Mouse (Mus musculus): ENCODE results near the gene Ankra2. TPM values are rescaled to one million over a fixed set of nuclear protein-coding genes. Genes with fewer than 3 reads are reported as not detected.
A peak's percentile ranks its signal among the peaks of the same experiment; 100 is the strongest.

The Ankra2 gene
- polyA plus RNA-seq, 1 experiment from 2014 or later: 41.9 TPM

- no peaks in the 10 kb centered on the region for H3K9me3 ChIP-seq (ENCODE audit: control insufficient read depth, low read length)
- H3K27me3 ChIP-seq (ENCODE audit: control insufficient read depth, insufficient read depth, low read length): no peaks in the 10 kb centered on the region
- DNase-seq (ENCODE audit: low spot score, missing footprints) (peak; percentile 69), ATAC-seq (ENCODE audit: low FRiP score) (no peak)
- no peaks in the 10 kb centered on the region for H3K4me1 ChIP-seq (ENCODE audit: control insufficient read depth, insufficient read depth, low read length)
- H3K27ac ChIP-seq (ENCODE audit: low read depth, low read length): no peak within 1 kb of the TSS
- WGBS: 80% methylated on average over 5 of the region's 5 CpGs
- H3K9ac ChIP-seq (ENCODE audit: low read length): no peak within 1 kb of the TSS
- H3K4me2 ChIP-seq: no peak within 1 kb of the TSS
- no peaks in the 10 kb centered on the region for H3K36me3 ChIP-seq (ENCODE audit: control insufficient read depth, insufficient read depth, low read length)
- H3K4me3 ChIP-seq (ENCODE audit: low read depth, low read length): no peak within 1 kb of the TSS
Measured at GRCm38 (mm10) chr13:98279686-98280085, 16.8 kb downstream of the Ankra2 start, which contains the start of gene Gm21976. Gene Gm21976, plus strand, starts transcription at chr13:98279887.

GRCm38 (mm10) chr13:98280990-98281650 lies 18.2 kb downstream of the Ankra2 start:
- no peak for ATAC-seq (ENCODE audit: low FRiP score)
- DNase-seq (ENCODE audit: low spot score, missing footprints): peak; percentile 10
- Histone ChIP-seq H3K27me3 (ENCODE audit: control insufficient read depth, insufficient read depth, low read length) (no peaks in the 10 kb centered on the region), H3K4me1 (ENCODE audit: control insufficient read depth, insufficient read depth, low read length) (no peaks in the 10 kb centered on the region), H3K36me3 (ENCODE audit: control insufficient read depth, insufficient read depth, low read length) (no peaks in the 10 kb centered on the region), H3K9me3 (ENCODE audit: control insufficient read depth, low read length) (no peaks in the 10 kb centered on the region), H3K4me3 (ENCODE audit: low read depth, low read length) (no peak overlapping the region), H3K4me2 (no peak overlapping the region), H3K9ac (ENCODE audit: low read length) (no peak overlapping the region), H3K27ac (ENCODE audit: low read depth, low read length) (no peak overlapping the region)
- 79% methylated on average over 12 of the region's 12 CpGs for WGBS

DNA sequence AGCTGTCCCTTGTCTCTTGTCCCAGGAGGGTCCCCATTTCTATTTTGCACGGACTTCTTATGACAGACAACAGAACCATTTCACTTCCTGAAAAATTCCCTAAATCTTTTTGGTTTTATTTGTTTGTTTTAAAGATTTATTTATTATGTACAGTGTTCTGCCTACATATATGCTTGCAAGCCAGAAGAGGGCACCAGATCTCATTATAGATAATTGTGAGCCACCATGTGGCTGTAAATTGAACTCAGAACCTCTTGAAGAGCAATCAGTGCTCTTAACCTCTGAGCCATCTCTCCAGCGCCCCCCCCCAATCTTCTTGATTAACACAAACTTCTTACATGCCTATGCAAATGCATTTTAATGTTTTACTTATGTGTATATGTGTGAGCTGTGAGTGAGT lies 27.8 kb downstream of the Ankra2 start:
- no peaks in the 10 kb centered on the region for H3K27me3 ChIP-seq (ENCODE audit: control insufficient read depth, insufficient read depth, low read length)
- H3K4me3 ChIP-seq (ENCODE audit: low read depth, low read length): no peak overlapping the region
- no peaks in the 10 kb centered on the region for H3K9me3 ChIP-seq (ENCODE audit: control insufficient read depth, low read length)
- H3K36me3 ChIP-seq (ENCODE audit: control insufficient read depth, insufficient read depth, low read length): no peaks in the 10 kb centered on the region
- H3K4me1 ChIP-seq (ENCODE audit: control insufficient read depth, insufficient read depth, low read length): no peaks in the 10 kb centered on the region
- 41% methylated on average over 2 of the region's 2 CpGs for WGBS
- DNase-seq (ENCODE audit: low spot score, missing footprints) (no peak), ATAC-seq (ENCODE audit: low FRiP score) (no peak)
- no peak overlapping the region for H3K27ac ChIP-seq (ENCODE audit: low read depth, low read length)
- H3K4me2 ChIP-seq: no peak overlapping the region
- no peak overlapping the region for H3K9ac ChIP-seq (ENCODE audit: low read length)

GRCm38 (mm10) chr13:98291712-98292111 lies 28.8 kb downstream of the Ankra2 start:
- DNase-seq (ENCODE audit: low spot score, missing footprints) (no peak), ATAC-seq (ENCODE audit: low FRiP score) (no peak)
- no peak overlapping the region for H3K4me3 ChIP-seq (ENCODE audit: low read depth, low read length)
- no peak overlapping the region for H3K9ac ChIP-seq (ENCODE audit: low read length)
- no peaks in the 10 kb centered on the region for H3K9me3 ChIP-seq (ENCODE audit: control insufficient read depth, low read length)
- no peaks in the 10 kb centered on the region for H3K4me1 ChIP-seq (ENCODE audit: control insufficient read depth, insufficient read depth, low read length)
- 78% methylated on average over 8 of the region's 8 CpGs for WGBS
- no peaks in the 10 kb centered on the region for H3K27me3 ChIP-seq (ENCODE audit: control insufficient read depth, insufficient read depth, low read length)
- H3K27ac ChIP-seq (ENCODE audit: low read depth, low read length): no peak overlapping the region
- H3K4me2 ChIP-seq: no peak overlapping the region
- no peaks in the 10 kb centered on the region for H3K36me3 ChIP-seq (ENCODE audit: control insufficient read depth, insufficient read depth, low read length)

DNA sequence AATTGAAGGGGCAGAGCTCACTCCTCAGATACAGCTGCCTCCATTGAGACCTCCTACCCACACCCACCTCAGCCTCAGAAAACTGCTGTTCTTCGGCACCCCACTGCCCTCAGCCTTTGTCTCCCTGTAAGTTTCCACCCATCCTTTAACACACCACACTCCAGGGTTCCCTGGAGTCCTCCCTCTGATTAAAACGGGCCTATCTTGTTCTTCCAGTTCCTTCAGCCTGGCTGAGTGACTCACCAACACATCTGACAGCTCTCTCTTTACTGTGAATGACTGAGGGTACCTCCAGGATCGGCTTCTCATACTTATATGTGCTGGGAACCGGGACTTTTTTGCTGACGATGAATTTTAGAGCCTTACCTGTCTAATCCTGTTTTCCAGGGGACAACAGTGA lies 33.2 kb downstream of the Ankra2 start:
- Histone ChIP-seq H3K9me3 (ENCODE audit: control insufficient read depth, low read length) (no peaks in the 10 kb centered on the region), H3K36me3 (ENCODE audit: control insufficient read depth, insufficient read depth, low read length) (no peaks in the 10 kb centered on the region), H3K4me3 (ENCODE audit: low read depth, low read length) (no peak overlapping the region), H3K4me2 (no peak overlapping the region), H3K27ac (ENCODE audit: low read depth, low read length) (no peak overlapping the region), H3K27me3 (ENCODE audit: control insufficient read depth, insufficient read depth, low read length) (no peaks in the 10 kb centered on the region), H3K9ac (ENCODE audit: low read length) (no peak overlapping the region), H3K4me1 (ENCODE audit: control insufficient read depth, insufficient read depth, low read length) (no peaks in the 10 kb centered on the region)
- ATAC-seq (ENCODE audit: low FRiP score) (no peak), DNase-seq (ENCODE audit: low spot score, missing footprints) (peak; percentile 19)
- 51% methylated on average over 5 of the region's 5 CpGs for WGBS

GRCm38 (mm10) chr13:98297883-98298482 lies 35.1 kb downstream of the Ankra2 start:
- Histone ChIP-seq H3K27ac (ENCODE audit: low read depth, low read length) (no peak overlapping the region), H3K36me3 (ENCODE audit: control insufficient read depth, insufficient read depth, low read length) (no peaks in the 10 kb centered on the region), H3K4me3 (ENCODE audit: low read depth, low read length) (no peak overlapping the region), H3K27me3 (ENCODE audit: control insufficient read depth, insufficient read depth, low read length) (no peaks in the 10 kb centered on the region), H3K9ac (ENCODE audit: low read length) (no peak overlapping the region), H3K4me2 (no peak overlapping the region), H3K9me3 (ENCODE audit: control insufficient read depth, low read length) (no peaks in the 10 kb centered on the region), H3K4me1 (ENCODE audit: control insufficient read depth, insufficient read depth, low read length) (no peaks in the 10 kb centered on the region)
- DNase-seq (ENCODE audit: low spot score, missing footprints) (peak; percentile 82), ATAC-seq (ENCODE audit: low FRiP score) (no peak)
- 91% methylated on average over 6 of the region's 6 CpGs for WGBS

DNA sequence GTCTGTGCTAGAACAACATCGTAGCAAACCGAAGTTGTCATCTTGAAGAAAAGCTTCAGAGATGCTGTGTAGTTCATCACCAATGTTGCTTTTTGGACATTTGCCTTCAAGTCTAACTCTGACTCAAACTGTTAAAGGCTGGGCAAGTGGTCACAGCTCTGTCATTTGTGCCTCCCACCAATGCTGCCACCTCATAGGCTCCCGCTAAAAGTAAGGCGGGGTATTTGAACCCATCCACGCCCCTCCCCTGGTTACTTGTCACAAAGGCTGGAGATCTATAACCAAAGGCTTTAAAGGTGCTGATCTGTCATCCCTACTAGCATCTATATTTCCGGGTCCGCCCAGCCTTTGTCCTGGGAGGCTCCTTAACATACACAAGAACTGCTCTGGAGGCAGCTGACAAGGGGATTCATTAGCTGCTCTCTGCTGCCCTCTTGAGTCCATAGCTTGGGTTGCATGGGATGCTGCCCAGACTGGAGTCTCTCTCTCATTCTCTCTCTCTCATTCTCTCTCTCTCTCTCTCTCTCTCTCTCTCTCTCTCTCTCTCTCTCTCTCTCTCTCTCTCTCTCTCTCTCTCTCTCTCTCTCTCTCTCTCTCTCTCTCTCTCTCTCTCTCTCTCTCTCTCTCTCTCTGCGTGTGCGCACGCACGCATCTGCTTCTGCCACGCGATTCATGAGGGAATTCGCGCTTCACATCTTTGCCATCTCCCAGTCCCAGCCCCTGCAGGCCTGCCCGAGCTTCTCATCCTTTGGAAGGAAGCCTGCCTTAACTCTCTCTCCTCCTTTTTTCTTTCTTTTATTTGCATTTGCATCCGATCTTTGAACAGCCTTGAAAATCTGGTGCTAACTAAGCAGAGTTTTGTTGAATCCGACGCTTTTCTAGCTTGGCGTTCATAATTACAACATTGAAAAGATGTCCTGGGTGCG lies 36.2 kb downstream of the Ankra2 start:
- WGBS: 56% methylated on average over 21 of the region's 21 CpGs
- H3K27me3 ChIP-seq (ENCODE audit: control insufficient read depth, insufficient read depth, low read length): no peaks in the 10 kb centered on the region
- no peak overlapping the region for H3K4me3 ChIP-seq (ENCODE audit: low read depth, low read length)
- 0 out of 2 replicates have a peak overlapping the region, but pooled peaks have one; percentile 15 for H3K4me2 ChIP-seq
- no peaks in the 10 kb centered on the region for H3K4me1 ChIP-seq (ENCODE audit: control insufficient read depth, insufficient read depth, low read length)
- no peaks in the 10 kb centered on the region for H3K9me3 ChIP-seq (ENCODE audit: control insufficient read depth, low read length)
- peak overlapping the region; percentile 44; the same call in 1 of the 2 replicates for H3K9ac ChIP-seq (ENCODE audit: low read length)
- no peaks in the 10 kb centered on the region for H3K36me3 ChIP-seq (ENCODE audit: control insufficient read depth, insufficient read depth, low read length)
- peak; percentile 84 for ATAC-seq (ENCODE audit: low FRiP score)
- no peak overlapping the region for H3K27ac ChIP-seq (ENCODE audit: low read depth, low read length)
- peak; percentile 99 for DNase-seq (ENCODE audit: low spot score, missing footprints)

DNA sequence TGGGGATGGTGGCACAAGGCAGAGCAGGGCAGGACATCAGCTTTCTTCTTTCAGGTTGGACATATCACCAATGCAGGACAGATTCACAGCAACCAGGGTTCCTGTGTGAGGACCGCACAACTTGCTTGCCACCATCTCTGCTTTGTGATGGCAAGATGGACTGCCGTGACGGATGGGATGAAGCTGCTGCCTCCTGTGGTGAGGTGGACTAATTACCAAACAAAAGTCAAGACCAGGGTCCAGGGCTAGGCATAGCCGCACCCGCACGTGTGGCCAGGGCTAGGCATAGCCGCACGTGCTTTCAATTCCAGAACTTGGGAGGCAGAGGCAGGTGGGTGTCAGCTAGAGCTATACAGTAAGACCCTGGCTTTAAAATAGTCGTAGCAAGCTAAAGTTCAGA lies 42.4 kb downstream of the Ankra2 start:
- Histone ChIP-seq H3K4me1 (ENCODE audit: control insufficient read depth, insufficient read depth, low read length) (no peaks in the 10 kb centered on the region), H3K9me3 (ENCODE audit: control insufficient read depth, low read length) (no peaks in the 10 kb centered on the region), H3K27ac (ENCODE audit: low read depth, low read length) (no peak overlapping the region), H3K4me3 (ENCODE audit: low read depth, low read length) (no peak overlapping the region), H3K36me3 (ENCODE audit: control insufficient read depth, insufficient read depth, low read length) (peaks cover 3% of the 10 kb centered on the region; the same call in 1 of the 2 replicates), H3K9ac (ENCODE audit: low read length) (no peak overlapping the region), H3K27me3 (ENCODE audit: control insufficient read depth, insufficient read depth, low read length) (no peaks in the 10 kb centered on the region), H3K4me2 (no peak overlapping the region)
- WGBS: 87% methylated on average over 9 of the region's 9 CpGs
- DNase-seq (ENCODE audit: low spot score, missing footprints) (no peak), ATAC-seq (ENCODE audit: low FRiP score) (peak; percentile 22; the same call in 1 of the 2 replicates)

Data from midbrain, embryonic 11.5 days (tissue).